Mouse (Mus musculus) cerebellum, postnatal 14 days (tissue): ENCODE data around the gene Phtf1.

ENCODE experiments used
- DNase-seq, 2 experiments: peaks; one replicate each; pipeline ENCODE4 v3.0.0; 2021; ENCODE audit warnings: mixed read lengths in 2 of 2

Phtf1 gene

GRCm38 (mm10) chr3:104026938-104027337 lies 59.0 kb downstream of the Phtf1 start:
- no peak for DNase-seq

GRCm38 (mm10) chr3:104032086-104032485 lies 64.2 kb downstream of the Phtf1 start:
- DNase-seq: no peak

GRCm38 (mm10) chr3:104032747-104033146 lies 64.8 kb downstream of the Phtf1 start:
- DNase-seq: no peak

- DNase-seq: peak; percentile 60 to 79
Measured at GRCm38 (mm10) chr3:104059001-104059622, 91.2 kb downstream of the Phtf1 start.

GRCm38 (mm10) chr3:104069395-104069794 lies 101.5 kb downstream of the Phtf1 start:
- no peak for DNase-seq
